Mouse (Mus musculus) E14TG2a.4 (cell line): ENCODE results near the gene Taar5.

ENCODE experiments used
- CTCF ChIP-seq: conservative IDR thresholded peaks from 2 replicates; pipeline ENCODE4 v1.5.1; 2014; ENCODE audit warnings: low read length
- NANOG ChIP-seq: IDR thresholded peaks from 2 replicates; pipeline ENCODE4 v1.6.1; 2014; ENCODE audit warnings: borderline replicate concordance, low read length, mixed read lengths
- POU5F1 ChIP-seq: IDR thresholded peaks from 2 replicates; pipeline ENCODE4 v1.6.1; 2014; ENCODE audit warnings: low read length, borderline replicate concordance

- TF ChIP-seq CTCF, result no peak
- TF ChIP-seq POU5F1, result no peak
- TF ChIP-seq NANOG, result no peak
These were observed 5.4 kb upstream of the Taar5 start for GRCm38 (mm10) chr10:23964921-23965610.
